Mouse (Mus musculus) adrenal gland, postnatal 36 days (tissue): Measurements from ENCODE around the gene Ppcs. TPM values are rescaled to one million over a fixed set of nuclear protein-coding genes. Genes with fewer than 3 reads are reported as not detected.

Source experiments
- DNase-seq, 2 experiments: peaks; one replicate each; pipeline ENCODE4 v3.0.0; 2021; ENCODE audit warnings: mixed read lengths in 1 of 2
- total RNA-seq, 2 experiments: library from RNA; stranded (reverse); gene quantifications; 2 replicates each; pipeline ENCODE4 v1.2.3; 2021

Gene Ppcs
- total RNA-seq, 2 experiments from 2014 or later: 38.0 to 41.7 TPM

DNA sequence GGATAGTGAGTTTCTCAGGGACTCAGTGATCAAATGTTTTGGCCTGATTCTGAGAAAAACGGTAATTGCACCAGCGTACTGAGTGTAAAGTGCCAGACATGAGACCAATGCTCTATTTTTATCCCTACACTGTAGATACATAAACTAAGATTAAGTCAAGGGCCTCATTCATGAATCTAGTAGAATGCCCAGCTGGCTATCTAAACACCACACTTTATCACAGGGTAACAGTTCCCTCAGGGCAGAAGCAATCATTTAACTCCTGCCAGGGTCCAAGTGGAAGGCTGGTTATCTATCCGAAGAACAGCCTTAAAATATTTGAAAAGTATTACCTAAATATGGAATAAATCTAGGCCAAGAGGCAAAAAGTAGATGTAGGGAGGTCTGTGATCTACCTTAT, 4.3 kb downstream of the Ppcs start:
- DNase-seq: no peak

GRCm38 (mm10) chr4:119417270-119417669, 5.0 kb downstream of the Ppcs start:
- peak; percentile 49 to 55 for DNase-seq

DNA sequence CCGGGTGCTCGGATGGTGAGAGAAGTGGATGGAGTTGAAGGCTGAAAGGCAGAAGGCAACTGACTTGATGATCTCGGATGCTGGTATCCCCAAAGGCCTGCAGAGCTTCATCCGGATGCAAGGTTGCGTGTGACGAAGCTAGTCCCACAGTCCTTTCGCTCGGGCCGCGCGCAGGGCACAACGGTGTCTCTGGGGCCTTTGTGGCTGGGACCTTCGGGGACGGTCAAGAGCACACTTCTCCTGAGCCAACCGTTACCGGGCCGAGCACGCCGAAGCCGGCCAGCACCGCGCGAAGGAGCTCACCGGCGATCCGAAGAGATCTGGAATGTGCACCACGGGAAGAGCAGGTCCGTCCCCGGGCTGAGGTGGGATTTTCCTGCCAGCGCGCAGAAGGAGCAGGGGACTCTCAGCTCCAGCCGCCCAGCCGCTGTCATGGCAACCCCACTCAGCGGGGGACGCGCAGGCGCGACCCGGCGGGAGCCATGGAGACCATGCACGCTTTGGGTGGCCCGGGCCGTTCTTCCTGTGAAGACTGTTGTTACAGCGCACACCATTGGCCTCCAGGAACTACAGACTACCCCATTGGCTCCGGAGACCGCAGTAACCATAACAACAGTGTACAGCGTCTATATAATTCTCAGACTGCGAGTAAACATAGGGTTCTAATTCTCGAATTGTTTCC, 7.0 kb downstream of the Ppcs start, which contains the start of gene Ccdc30:
TSS of gene Ccdc30 (minus strand) at position 450 of the 682 bp plus-strand sequence.
- DNase-seq: peak; percentile 97 to 98

DNA sequence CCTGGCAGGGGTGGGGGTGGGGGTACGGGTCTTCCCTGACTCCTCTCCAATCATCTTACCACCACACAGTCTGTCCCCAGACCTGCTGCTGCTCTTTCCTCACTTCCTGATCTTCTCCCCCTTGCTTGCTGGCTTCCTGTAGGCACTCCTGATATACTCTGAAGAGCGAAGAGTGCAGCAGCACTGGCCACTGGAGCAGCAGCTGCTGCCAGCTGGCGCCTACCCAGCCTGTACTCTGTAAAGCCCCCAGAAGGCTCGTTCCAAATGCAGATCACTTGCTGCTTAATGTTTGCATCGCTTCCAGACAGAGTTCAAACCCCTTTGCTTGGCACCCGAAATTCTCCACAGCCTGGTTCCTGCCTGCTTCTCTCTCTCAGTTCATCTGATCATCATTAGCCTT, 9.4 kb downstream of the Ppcs start:
- no peak for DNase-seq

GRCm38 (mm10) chr4:119411877-119412650, 10.2 kb downstream of the Ppcs start:
- no peak for DNase-seq

DNA sequence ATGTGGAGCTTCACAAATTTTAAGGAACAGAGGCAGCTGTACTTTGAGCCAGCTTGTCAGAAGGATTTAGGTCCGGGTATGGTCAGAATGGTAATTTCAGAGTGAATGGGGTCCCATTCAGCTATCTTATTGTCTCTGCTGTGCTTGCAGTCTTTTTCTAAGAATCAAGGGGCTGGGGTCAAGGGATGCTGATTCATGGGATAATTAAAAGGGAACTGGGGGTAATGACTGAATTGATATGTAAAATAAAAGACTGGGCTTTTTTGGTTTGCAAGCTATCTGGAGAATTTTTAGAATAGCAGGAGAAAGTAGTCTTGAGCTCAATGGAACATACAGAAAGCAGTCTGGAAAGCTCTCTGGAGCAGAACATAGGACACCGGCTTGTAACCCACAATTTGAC, 18.8 kb downstream of the Ppcs start:
- DNase-seq: no peak

DNA sequence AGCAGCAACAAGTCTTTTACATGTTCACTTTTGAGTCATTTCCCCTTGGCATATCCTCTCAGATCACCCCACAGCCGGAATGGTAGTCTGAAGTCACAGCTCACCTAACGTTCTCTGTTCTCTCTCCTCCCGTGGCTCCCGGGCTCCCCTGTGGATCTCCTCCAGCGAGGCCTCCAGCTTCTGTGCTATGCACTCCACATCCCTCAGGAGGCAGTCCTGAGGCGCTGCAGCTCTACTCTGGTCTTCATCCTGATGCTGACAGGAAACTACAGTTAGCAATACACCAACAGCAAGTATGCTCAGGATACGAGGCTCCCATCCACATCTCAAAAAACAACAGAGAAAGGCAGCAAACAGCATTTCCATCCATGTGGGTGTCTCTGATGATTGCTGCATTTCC, 21.3 kb downstream of the Ppcs start:
- DNase-seq: no peak

DNA sequence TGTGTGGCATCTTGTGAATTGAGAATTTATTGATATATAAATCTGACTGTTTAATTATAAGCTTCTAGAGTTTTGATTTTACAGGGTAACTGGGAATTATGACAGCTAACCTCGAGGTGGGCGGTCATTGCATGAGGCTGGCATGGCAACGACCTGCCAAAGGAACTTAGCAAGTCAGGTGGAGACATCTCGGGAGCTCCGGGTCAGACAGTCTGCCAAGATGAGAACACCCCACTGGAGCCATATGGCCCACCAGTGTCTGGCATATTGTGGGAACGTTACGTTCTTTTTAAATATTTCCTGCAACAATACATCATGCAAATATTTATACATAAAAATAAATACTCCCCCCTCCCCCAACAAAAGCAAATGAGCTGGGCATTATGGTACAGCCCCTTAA, 23.5 kb downstream of the Ppcs start:
- DNase-seq: no peak

GRCm38 (mm10) chr4:119390369-119390768, 31.9 kb downstream of the Ppcs start:
- peak; percentile 20 to 40 for DNase-seq

- DNase-seq: no peak
Measured at GRCm38 (mm10) chr4:119389184-119389583, 33.0 kb downstream of the Ppcs start.

GRCm38 (mm10) chr4:119381471-119382190, 40.6 kb downstream of the Ppcs start:
- no peak for DNase-seq

GRCm38 (mm10) chr4:119369460-119369859, 52.8 kb downstream of the Ppcs start:
- no peak for DNase-seq

Other genes starting within 250 kb of the Ppcs start
- 10 to 100 TPM; 11.5 to 12.4 TPM for gene Zfp691, start 248.2 kb downstream of the Ppcs start, total RNA-seq
- under 1 TPM in 1 of 2 experiments, not detected in 1; 0.10 TPM for gene Ermap, start 232.4 kb downstream of the Ppcs start, total RNA-seq
- gene Svbp, start 227.1 kb downstream of the Ppcs start, total RNA-seq: 10 to 100 TPM; 17.1 to 19.2 TPM
- gene Tmem269, start 204.2 kb downstream of the Ppcs start, total RNA-seq: not detected
- gene AU022252, start 189.7 kb downstream of the Ppcs start, total RNA-seq: 10 to 100 TPM; 25.8 to 26.6 TPM
- 10 to 100 TPM; 27.4 to 30.5 TPM for gene P3h1, start 189.5 kb downstream of the Ppcs start, total RNA-seq
- under 1 TPM in 1 of 2 experiments, not detected in 1; 0.13 TPM for gene Cldn19, start 167.0 kb downstream of the Ppcs start, total RNA-seq
- 100 to 1,000 TPM; 639 to 803 TPM for gene Ybx1, start 127.8 kb downstream of the Ppcs start, total RNA-seq
- gene Ppih, start 101.9 kb downstream of the Ppcs start, total RNA-seq: 10 to 100 TPM; 20.0 to 20.3 TPM
- gene Ccdc30, start 6.9 kb downstream of the Ppcs start, total RNA-seq: 10 to 100 TPM; 14.5 to 16.9 TPM
- 1 to 10 TPM; 3.1 to 4.0 TPM for gene Zmynd12, start 394 bp upstream of the Ppcs start, total RNA-seq
- under 1 TPM; 0.17 to 0.40 TPM for gene Rimkla, start 70.2 kb upstream of the Ppcs start, total RNA-seq
- 10 to 100 TPM; 41.6 to 41.9 TPM for gene Foxj3, start 114.6 kb upstream of the Ppcs start, total RNA-seq
- gene Frg2f1, start 117.1 kb upstream of the Ppcs start, total RNA-seq: 10 to 100 TPM in 1 of 2 experiments, 1 to 10 TPM in 1; 8.2 to 11.6 TPM
- not detected for gene Guca2a, start 215.3 kb upstream of the Ppcs start, total RNA-seq
- not detected for gene Guca2b, start 236.5 kb upstream of the Ppcs start, total RNA-seq